Mouse (Mus musculus) MEL (cell line): ENCODE data around the gene Nup188. TPM values are rescaled to one million over a fixed set of nuclear protein-coding genes. Genes with fewer than 3 reads are reported as not detected.
A peak's percentile ranks its signal among the peaks of the same experiment; 100 is the strongest.

ENCODE experiments used
- DNase-seq: peaks from one replicate; pipeline ENCODE4 v3.0.0; 2011; ENCODE audit warnings: low read depth, low spot score
- H3K27ac ChIP-seq: 2 replicates; pipeline ENCODE4 v1.5.1; 2012; ENCODE audit warnings: low read depth, mild to moderate bottlenecking, control low read depth, low read length, moderate library complexity; ENCODE audit not compliant: control insufficient read depth
- H3K27me3 ChIP-seq, 2 experiments: fragments of 150-350 bp in 1 of 2; sonication (generic) in 1 of 2; 2 replicates each; pipeline ENCODE4 v1.6.1; 2012; ENCODE audit warnings: low read length in 2 of 2, mild to moderate bottlenecking in 2 of 2, improper control_type of control experiment in 1 of 2, moderate library complexity in 1 of 2; ENCODE audit not compliant: insufficient read depth in 2 of 2, control insufficient read depth in 1 of 2
- H3K36me3 ChIP-seq, 2 experiments: 2 replicates each; pipeline ENCODE4 v1.6.1; 2012 to 2014; ENCODE audit warnings: low read length in 2 of 2, improper control_type of control experiment in 1 of 2, inconsistent platforms in 1 of 2, mild to moderate bottlenecking in 1 of 2; ENCODE audit not compliant: insufficient read depth in 2 of 2, control insufficient read depth in 1 of 2
- H3K4me1 ChIP-seq, 2 experiments: fragments of 150-350 bp in 1 of 2; sonication (generic) in 1 of 2; 2 replicates each; pipeline ENCODE4 v1.6.1; 2012; ENCODE audit warnings: low read length in 2 of 2, improper control_type of control experiment in 1 of 2, mild to moderate bottlenecking in 1 of 2; ENCODE audit not compliant: insufficient read depth in 2 of 2, control insufficient read depth in 1 of 2
- H3K4me3 ChIP-seq, 2 experiments: fragments of 150-350 bp in 1 of 2; sonication (generic) in 1 of 2; 2 replicates each; pipeline ENCODE4 v1.5.1; 2012; ENCODE audit warnings: low read depth in 2 of 2, low read length in 2 of 2, mild to moderate bottlenecking in 2 of 2, moderate library complexity in 2 of 2, control low read depth in 1 of 2, improper control_type of control experiment in 1 of 2; ENCODE audit not compliant: control insufficient read depth in 1 of 2, insufficient read depth in 1 of 2
- H3K79me2 ChIP-seq: 2 replicates; pipeline ENCODE4 v1.6.1; 2012; ENCODE audit warnings: mild to moderate bottlenecking, low read length, moderate library complexity; ENCODE audit not compliant: control insufficient read depth, poor library complexity, insufficient read depth
- H3K9ac ChIP-seq: 2 replicates; pipeline ENCODE4 v1.6.1; 2012; ENCODE audit warnings: low read depth, mild to moderate bottlenecking, control low read depth, low read length, moderate library complexity; ENCODE audit not compliant: control insufficient read depth, poor library complexity, severe bottlenecking
- H3K9me3 ChIP-seq: fragments of 150-350 bp; sonication (generic); replicated peaks from 2 replicates; pipeline ENCODE4 v1.6.1; 2012; ENCODE audit warnings: mild to moderate bottlenecking, low read length, improper control_type of control experiment, moderate library complexity; ENCODE audit not compliant: insufficient read depth
- BHLHE40 ChIP-seq: IDR thresholded peaks from 2 replicates; pipeline ENCODE4 v1.6.1; 2012; ENCODE audit warnings: low read depth, mild to moderate bottlenecking, inconsistent platforms, low read length, improper control_type of control experiment, borderline replicate concordance
- CHD1 ChIP-seq: IDR thresholded peaks from 2 replicates; pipeline ENCODE4 v1.6.1; 2012; ENCODE audit warnings: low read depth, mild to moderate bottlenecking, inconsistent platforms, low read length, improper control_type of control experiment
- CHD2 ChIP-seq: IDR thresholded peaks from 2 replicates; pipeline ENCODE4 v1.6.1; 2011; ENCODE audit warnings: low read length, improper control_type of control experiment
- CTCF ChIP-seq, 3 experiments: IDR thresholded peaks in 2 of 3; conservative IDR thresholded peaks in 1 of 3; 2 replicates each; pipeline ENCODE4 v1.5.1; 2011 to 2012; ENCODE audit warnings: low read length in 3 of 3, low read depth in 2 of 3, mild to moderate bottlenecking in 2 of 3, improper control_type of control experiment in 1 of 3, inconsistent platforms in 1 of 3, mixed read lengths in 1 of 3, moderate library complexity in 1 of 3; ENCODE audit not compliant: control insufficient read depth in 1 of 3, insufficient read depth in 1 of 3, poor library complexity in 1 of 3, severe bottlenecking in 1 of 3
- ETS1 ChIP-seq: IDR thresholded peaks from 2 replicates; pipeline ENCODE4 v1.6.1; 2012; ENCODE audit warnings: low read depth, mild to moderate bottlenecking, inconsistent platforms, low read length, improper control_type of control experiment, moderate library complexity
- GABPA ChIP-seq: IDR thresholded peaks from 2 replicates; pipeline ENCODE4 v1.6.1; 2012; ENCODE audit warnings: low read depth, mild to moderate bottlenecking, inconsistent platforms, low read length, improper control_type of control experiment, moderate library complexity
- GATA1 ChIP-seq: IDR thresholded peaks from 2 replicates; pipeline ENCODE4 v1.6.1; 2011; ENCODE audit warnings: low read depth, low read length, improper control_type of control experiment
- HCFC1 ChIP-seq: IDR thresholded peaks from 2 replicates; pipeline ENCODE4 v1.6.1; 2012; ENCODE audit warnings: low read depth, mild to moderate bottlenecking, inconsistent platforms, low read length, improper control_type of control experiment, moderate library complexity
- MAFK ChIP-seq: IDR thresholded peaks from 2 replicates; pipeline ENCODE4 v1.6.1; 2011; ENCODE audit warnings: low read depth, mild to moderate bottlenecking, low read length, improper control_type of control experiment, borderline replicate concordance
- MYB ChIP-seq: IDR thresholded peaks from 2 replicates; pipeline ENCODE4 v1.6.1; 2011; ENCODE audit warnings: mild to moderate bottlenecking, low read depth, low read length, improper control_type of control experiment
- NRF1 ChIP-seq: IDR thresholded peaks from 2 replicates; pipeline ENCODE4 v1.6.1; 2014; ENCODE audit warnings: low read depth, mild to moderate bottlenecking, inconsistent platforms, low read length, improper control_type of control experiment, moderate library complexity; ENCODE audit not compliant: poor library complexity, insufficient read depth, severe bottlenecking
- POLR2A ChIP-seq, 2 experiments: IDR thresholded peaks; 2 replicates each; pipeline ENCODE4 v1.6.1; 2011 to 2012; ENCODE audit warnings: low read length in 2 of 2, mild to moderate bottlenecking in 2 of 2, control low read depth in 1 of 2, improper control_type of control experiment in 1 of 2, low read depth in 1 of 2, moderate library complexity in 1 of 2; ENCODE audit not compliant: control insufficient read depth in 1 of 2, insufficient read depth in 1 of 2, poor library complexity in 1 of 2
- POLR2AphosphoS5 ChIP-seq: IDR thresholded peaks from 2 replicates; pipeline ENCODE4 v1.6.1; 2012; ENCODE audit warnings: low read depth, borderline replicate concordance, mild to moderate bottlenecking, inconsistent platforms, low read length, moderate library complexity, mixed read lengths
- SMC3 ChIP-seq: IDR thresholded peaks from 2 replicates; pipeline ENCODE4 v1.6.1; 2011; ENCODE audit warnings: low read depth, low read length, improper control_type of control experiment
- TBP ChIP-seq: IDR thresholded peaks from 2 replicates; pipeline ENCODE4 v1.8.0; 2011; ENCODE audit warnings: low read depth, low read length, improper control_type of control experiment
- UBTF ChIP-seq: IDR thresholded peaks from 2 replicates; pipeline ENCODE4 v1.6.1; 2012; ENCODE audit warnings: low read depth, mild to moderate bottlenecking, inconsistent platforms, low read length, improper control_type of control experiment, moderate library complexity, borderline replicate concordance; ENCODE audit not compliant: insufficient read depth
- USF1 ChIP-seq: IDR thresholded peaks from 2 replicates; pipeline ENCODE4 v1.6.1; 2014; ENCODE audit warnings: low read depth, mild to moderate bottlenecking, inconsistent platforms, low read length, improper control_type of control experiment, moderate library complexity
- USF2 ChIP-seq, 2 experiments: IDR thresholded peaks; 2 replicates each; pipeline ENCODE4 v1.6.1; 2011 to 2012; ENCODE audit warnings: improper control_type of control experiment in 2 of 2, low read length in 2 of 2, borderline replicate concordance in 1 of 2, inconsistent platforms in 1 of 2, low read depth in 1 of 2, mild to moderate bottlenecking in 1 of 2; ENCODE audit not compliant: insufficient read depth in 1 of 2
- ZC3H11A ChIP-seq: IDR thresholded peaks from 2 replicates; pipeline ENCODE4 v1.6.1; 2012; ENCODE audit warnings: low read depth, mild to moderate bottlenecking, inconsistent platforms, low read length, improper control_type of control experiment
- ZKSCAN1 ChIP-seq: IDR thresholded peaks from 2 replicates; pipeline ENCODE4 v1.6.1; 2012; ENCODE audit warnings: low read depth, mild to moderate bottlenecking, inconsistent platforms, low read length, improper control_type of control experiment, moderate library complexity
- ZMIZ1 ChIP-seq: IDR thresholded peaks from 2 replicates; pipeline ENCODE4 v1.6.1; 2012; ENCODE audit warnings: low read depth, mild to moderate bottlenecking, inconsistent platforms, low read length, improper control_type of control experiment, moderate library complexity
- polyA plus RNA-seq, 2 experiments: library from polyadenylated mRNA; stranded (reverse) in 1 of 2; unstranded in 1 of 2; fragments of >175 nt in 1 of 2; fragments of >200 nt in 1 of 2; gene quantifications; 2 replicates each; pipeline versions ENCODE4 v1.2.1 to v1.2.4; 2012; ENCODE audit warnings: low replicate concordance in 2 of 2, low read depth in 1 of 2; ENCODE audit not compliant: insufficient read length in 2 of 2, insufficient read depth in 1 of 2, missing spikeins in 1 of 2
- total RNA-seq: library from RNA; depleted of rRNA; stranded (reverse); fragments of 300-350 nt; gene quantifications from 2 replicates; pipeline ENCODE4 v1.2.3, GENCODE M21; 2012

Nup188 gene
- total and polyA plus RNA-seq, 3 experiments = 58.6 to 119 TPM; not detected in 1

DNA sequence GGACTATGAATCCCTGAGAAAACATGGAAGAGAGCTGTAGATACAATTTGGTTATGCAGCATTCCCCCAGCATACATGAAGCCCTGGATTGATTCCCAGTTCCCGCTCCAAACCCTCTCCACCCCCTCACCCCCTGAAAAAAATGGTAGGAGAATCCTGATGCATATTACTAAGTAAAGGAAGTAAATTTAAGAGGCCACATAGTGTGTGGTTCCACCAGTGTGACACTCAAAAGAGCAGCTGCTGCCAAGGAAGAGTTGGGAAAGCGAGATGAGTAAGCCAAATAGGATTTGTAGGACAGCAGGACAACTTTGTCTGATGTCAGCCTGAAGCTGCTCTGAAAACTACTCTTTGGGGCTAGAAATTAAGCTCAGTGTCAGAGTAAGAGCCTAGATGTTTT lies 25.3 kb downstream of the Nup188 start:
- Histone ChIP-seq H3K4me1 (no peaks in the 10 kb centered on the region), H3K4me3 (no peak overlapping the region), H3K36me3 (peaks cover 0 to 33% of the 10 kb centered on the region in 2 experiments; a peak in 2 of 4 replicates), H3K9me3 (no peaks in the 10 kb centered on the region), H3K9ac (no peak overlapping the region), H3K79me2 (no peaks in the 10 kb centered on the region), H3K27ac (no peak overlapping the region), H3K27me3 (no peaks in the 10 kb centered on the region)
- no peak for TF ChIP-seq USF1
- TF ChIP-seq TBP = no peak
- no peak for TF ChIP-seq ETS1
- TF ChIP-seq BHLHE40 = no peak
- no peak for TF ChIP-seq POLR2AphosphoS5
- TF ChIP-seq POLR2A (IDR thresholded peaks at IDR 0.05; ENCODE audit: control insufficient read depth in 1 of 2, insufficient read depth in 1 of 2, low read depth in 1 of 2, low read length in 2 of 2, poor library complexity in 1 of 2) = no peak
- no peak for TF ChIP-seq MAFK
- TF ChIP-seq GABPA = no peak
- TF ChIP-seq CHD1 = no peak
- TF ChIP-seq SMC3 = no peak
- TF ChIP-seq MYB = no peak
- no peak for TF ChIP-seq CHD2
- TF ChIP-seq UBTF = no peak
- TF ChIP-seq HCFC1 = no peak
- no peak for TF ChIP-seq ZKSCAN1
- no peak for TF ChIP-seq USF2 (IDR thresholded peaks at IDR 0.05; ENCODE audit: borderline replicate concordance in 1 of 2, insufficient read depth in 1 of 2, low read depth in 1 of 2, low read length in 2 of 2)
- TF ChIP-seq NRF1 = no peak
- no peak for TF ChIP-seq GATA1
- no peak for DNase-seq

DNA sequence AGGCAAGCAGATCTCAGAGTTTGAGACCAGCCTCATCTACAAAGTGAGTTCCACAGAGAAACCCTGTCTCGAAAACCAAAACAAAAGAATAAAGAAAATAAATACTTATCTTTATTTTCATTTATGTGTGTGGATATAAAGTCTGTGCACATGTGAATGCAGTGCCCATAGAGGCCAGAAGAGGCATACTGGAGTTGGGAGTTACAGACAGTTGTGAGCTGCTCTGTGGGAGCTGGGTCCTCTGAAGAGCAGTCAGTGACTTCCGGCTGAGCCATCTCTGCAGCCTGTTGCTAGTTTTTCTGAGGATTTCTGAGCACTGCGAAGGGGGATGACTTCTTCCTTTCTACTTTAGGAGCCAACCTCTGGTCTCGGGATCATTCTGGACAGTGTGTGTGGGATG lies 29.9 kb downstream of the Nup188 start:
- no peaks in the 10 kb centered on the region for H3K27me3 ChIP-seq
- peak; percentile 47 for DNase-seq

More for the DNA sequence above, 29.9 kb downstream of the Nup188 start:
- no peaks in the 10 kb centered on the region for H3K9me3 ChIP-seq
- H3K27ac ChIP-seq = no peak overlapping the region
- peaks cover 0 to 30% of the 10 kb centered on the region in 2 experiments; a peak in 2 of 4 replicates for H3K36me3 ChIP-seq
- H3K4me3 ChIP-seq = no peak overlapping the region
- TF ChIP-seq CTCF (IDR thresholded peaks at IDR 0.05 in 2 of 3, conservative IDR thresholded peaks at IDR 0.05 in 1 of 3; ENCODE audit: control insufficient read depth in 1 of 3, insufficient read depth in 1 of 3, low read depth in 2 of 3, low read length in 3 of 3, poor library complexity in 1 of 3, severe bottlenecking in 1 of 3) (peak; percentile 5 to 30 (median 11); a peak in 3 of 6 replicates), ZC3H11A (no peak), ZMIZ1 (no peak)
- H3K4me1 ChIP-seq = no peaks in the 10 kb centered on the region
- H3K9ac ChIP-seq = no peak overlapping the region
- no peaks in the 10 kb centered on the region for H3K79me2 ChIP-seq
